In genomic region chr6:146501316-146501865, GRCm38 (mm10) we compare ENCODE assay signal across 8 mouse cellular contexts. TPM values are rescaled to one million over a fixed set of nuclear protein-coding genes. Genes with fewer than 3 reads are reported as not detected.
A peak's percentile ranks its signal among the peaks of the same experiment; 100 is the strongest.
DNase-seq lines count a peak whose midpoint lies in the region; ATAC-seq and TF ChIP-seq lines count a peak whose summit lies in the region.

No protein-coding gene starts in this region.

- peak overlapping the region; percentile 90 for H3ac ChIP-seq in C2C12 (ENCODE audit: control insufficient read depth, insufficient read length, low read depth)

- peaks cover 3% of the 10 kb centered on the region for H3K79me3 ChIP-seq in C2C12 (ENCODE audit: low read depth)

- peak overlapping the region; percentile 57 for H3K4me3 ChIP-seq in C2C12 (ENCODE audit: insufficient read depth, poor library complexity, severe bottlenecking)
- peak overlapping the region; percentile 78 for H3K4me3 ChIP-seq in embryonic facial prominence, embryonic 15.5 days (replicated peaks)
- H3K4me3 ChIP-seq in heart, embryonic 13.5 days = peak overlapping the region; percentile 81
- H3K4me3 ChIP-seq in kidney, embryonic 16.5 days (ENCODE audit: low read length) = peak overlapping the region; percentile 79
- peak overlapping the region; percentile 65 for H3K4me3 ChIP-seq in lung, embryonic 16.5 days (ENCODE audit: low read length)
- peak overlapping the region; percentile 44 for H3K4me3 ChIP-seq in olfactory bulb, adult 2 months (ENCODE audit: insufficient read depth, low read depth, low read length)

- no peaks in the 10 kb centered on the region for H3K36me3 ChIP-seq in C2C12 (ENCODE audit: control insufficient read depth, insufficient read depth)
- H3K36me3 ChIP-seq in embryonic facial prominence, embryonic 15.5 days = no peaks in the 10 kb centered on the region
- H3K36me3 ChIP-seq in heart, embryonic 13.5 days = no peaks in the 10 kb centered on the region
- no peaks in the 10 kb centered on the region for H3K36me3 ChIP-seq in kidney, embryonic 16.5 days (ENCODE audit: insufficient read depth, low read length)
- no peaks in the 10 kb centered on the region for H3K36me3 ChIP-seq in lung, embryonic 16.5 days (ENCODE audit: control insufficient read depth, insufficient read depth, low read length)

- 2% methylated on average over 30 of the region's 30 CpGs for WGBS in embryonic facial prominence, embryonic 15.5 days
- WGBS in heart, embryonic 13.5 days = under 1% methylated on average over 30 of the region's 30 CpGs
- WGBS in kidney, embryonic 16.5 days = under 1% methylated on average over 30 of the region's 30 CpGs
- under 1% methylated on average over 30 of the region's 30 CpGs for WGBS in lung, embryonic 16.5 days
- WGBS in olfactory bulb, adult 2 months = 17% methylated on average over 30 of the region's 30 CpGs

- no peak for TF ChIP-seq POLR2A in olfactory bulb, adult 2 months (IDR thresholded peaks at IDR 0.05; ENCODE audit: insufficient read depth, low read depth, low read length)

- H3K4me2 ChIP-seq in embryonic facial prominence, embryonic 15.5 days (replicated peaks) = peak overlapping the region; percentile 98
- peak overlapping the region; percentile 94 for H3K4me2 ChIP-seq in heart, embryonic 13.5 days
- H3K4me2 ChIP-seq in kidney, embryonic 16.5 days (replicated peaks; ENCODE audit: low read depth, low read length) = peak overlapping the region; percentile 95
- peak overlapping the region; percentile 81 for H3K4me2 ChIP-seq in lung, embryonic 16.5 days (ENCODE audit: low read depth, low read length)

- TF ChIP-seq CTCF in C2C12 (IDR thresholded peaks at IDR 0.05; ENCODE audit: control insufficient read depth, insufficient read depth, insufficient read length) = no peak
- no peak for TF ChIP-seq CTCF in olfactory bulb, adult 2 months (IDR thresholded peaks at IDR 0.05; ENCODE audit: insufficient read depth, low read depth, low read length)

- peak; percentile 47 for DNase-seq in ZHBTc4 (ENCODE audit: low read depth, low spot score)
- DNase-seq in thymus, postnatal 25 days = peak; percentile 85

- H3K27ac ChIP-seq in embryonic facial prominence, embryonic 15.5 days (replicated peaks) = peak overlapping the region; percentile 71
- H3K27ac ChIP-seq in heart, embryonic 13.5 days (replicated peaks) = peak overlapping the region; percentile 94
- peak overlapping the region; percentile 32 for H3K27ac ChIP-seq in kidney, embryonic 16.5 days (ENCODE audit: low read length)
- peak overlapping the region; percentile 68 for H3K27ac ChIP-seq in lung, embryonic 16.5 days (ENCODE audit: low read length)
- peak overlapping the region; percentile 14; the same call in 1 of the 2 replicates for H3K27ac ChIP-seq in olfactory bulb, adult 2 months (ENCODE audit: insufficient read depth, low read depth, low read length)

- 0 out of 2 replicates have a peak, but pooled peaks have one; percentile 12 for ATAC-seq in embryonic facial prominence, embryonic 15.5 days (ENCODE audit: insufficient number of reproducible peaks, low FRiP score, low TSS enrichment, low read depth)
- peak; percentile 7; the same call in 1 of the 2 replicates for ATAC-seq in heart, embryonic 13.5 days (ENCODE audit: extremely low read depth, insufficient number of reproducible peaks, low FRiP score, low TSS enrichment)
- ATAC-seq in kidney, embryonic 16.5 days (ENCODE audit: low FRiP score, low TSS enrichment) = peak; percentile 62
- ATAC-seq in lung, embryonic 16.5 days (ENCODE audit: low read depth) = peak; percentile 32

- peak overlapping the region; percentile 47 for H3K9ac ChIP-seq in embryonic facial prominence, embryonic 15.5 days
- peak overlapping the region; percentile 91 for H3K9ac ChIP-seq in heart, embryonic 13.5 days
- peak overlapping the region; percentile 75 for H3K9ac ChIP-seq in kidney, embryonic 16.5 days (replicated peaks; ENCODE audit: low read length)
- peak overlapping the region; percentile 81 for H3K9ac ChIP-seq in lung, embryonic 16.5 days (ENCODE audit: low read length)

- peaks cover 15% of the 10 kb centered on the region for H3K4me1 ChIP-seq in embryonic facial prominence, embryonic 15.5 days
- peaks cover 47% of the 10 kb centered on the region for H3K4me1 ChIP-seq in heart, embryonic 13.5 days
- H3K4me1 ChIP-seq in kidney, embryonic 16.5 days (ENCODE audit: insufficient read depth, low read length) = peaks cover 8% of the 10 kb centered on the region; the same call in 1 of the 2 replicates
- H3K4me1 ChIP-seq in lung, embryonic 16.5 days (replicated peaks; ENCODE audit: control insufficient read depth, insufficient read depth, low read length) = peaks cover 7% of the 10 kb centered on the region; the same call in 1 of the 2 replicates
- peaks cover 14% of the 10 kb centered on the region for H3K4me1 ChIP-seq in olfactory bulb, adult 2 months (ENCODE audit: control insufficient read depth, insufficient read depth, low read length)

- H3K27me3 ChIP-seq in C2C12 (ENCODE audit: control insufficient read depth, insufficient read depth, insufficient read length) = no peaks in the 10 kb centered on the region
- peaks cover 9% of the 10 kb centered on the region; the same call in 1 of the 2 replicates for H3K27me3 ChIP-seq in embryonic facial prominence, embryonic 15.5 days
- H3K27me3 ChIP-seq in heart, embryonic 13.5 days (replicated peaks) = no peaks in the 10 kb centered on the region; the same call in 1 of the 2 replicates
- H3K27me3 ChIP-seq in kidney, embryonic 16.5 days (ENCODE audit: insufficient read depth, low read length) = peaks cover 9% of the 10 kb centered on the region; the same call in 1 of the 2 replicates
- H3K27me3 ChIP-seq in lung, embryonic 16.5 days (ENCODE audit: control insufficient read depth, insufficient read depth, low read depth, low read length) = no peaks in the 10 kb centered on the region; the same call in 1 of the 2 replicates

- H3K9me3 ChIP-seq in embryonic facial prominence, embryonic 15.5 days (replicated peaks) = no peaks in the 10 kb centered on the region
- H3K9me3 ChIP-seq in heart, embryonic 13.5 days = no peaks in the 10 kb centered on the region
- H3K9me3 ChIP-seq in kidney, embryonic 16.5 days (ENCODE audit: low read length) = no peaks in the 10 kb centered on the region
- H3K9me3 ChIP-seq in lung, embryonic 16.5 days (ENCODE audit: control insufficient read depth, low read length) = no peaks in the 10 kb centered on the region

- H3K79me2 ChIP-seq in C2C12 (ENCODE audit: control insufficient read depth, insufficient read depth) = peaks cover 9% of the 10 kb centered on the region

TF ChIP-seq in C2C12, 6 proteins besides CTCF, POLR2A, EP300 and RAD21:
- TF ChIP-seq MYOG (IDR thresholded peaks at IDR 0.05; ENCODE audit: control insufficient read depth, extremely low read depth, insufficient read length) (no peak), CEBPB (IDR thresholded peaks at IDR 0.05; ENCODE audit: low read depth) (no peak), FOSL1 (IDR thresholded peaks at IDR 0.05; ENCODE audit: insufficient read depth, low read length, poor library complexity, severe bottlenecking) (no peak), MAX (IDR thresholded peaks at IDR 0.05) (no peak), MYOD1 (IDR thresholded peaks at IDR 0.05; ENCODE audit: control insufficient read depth, insufficient read length, low read depth) (no peak), USF1 (IDR thresholded peaks at IDR 0.05; ENCODE audit: low read depth) (no peak)

RNA-seq across cellular contexts. Expression of gene Itpr2, which starts 0.6 kb away (rescaled TPM):
- polyA plus RNA-seq in C2C12 (2012; fragmentation: generic; extraction: Trizol) = 2.6 TPM
- polyA plus RNA-seq in embryonic facial prominence, embryonic 15.5 days (2015; fragmentation: Nextera tagmentation; extraction: Ambion mirVana) = 13.3 and 14.4 TPM in 2 replicates
- 31.2 and 31.4 TPM in 2 replicates for polyA plus RNA-seq in heart, embryonic 13.5 days (2015; fragmentation: Nextera tagmentation; extraction: Ambion mirVana)
- polyA plus RNA-seq in kidney, embryonic 16.5 days (2015; fragmentation: Nextera tagmentation; extraction: Ambion mirVana) = 14.0 and 14.5 TPM in 2 replicates
- polyA plus RNA-seq in lung, embryonic 16.5 days (2015; fragmentation: Nextera tagmentation; extraction: Ambion mirVana) = 14.4 and 16.2 TPM in 2 replicates
- polyA plus RNA-seq in olfactory bulb, adult 2 months (2012; ENCODE audit: insufficient read depth, insufficient read length, low replicate concordance, missing spikeins) = 80.2 TPM in 1 of 2 replicates, not detected in the other

Comparison
In these comparisons a context has a peak if more than half of its experiments do, and no peak if none do; other contexts are left out.
1. Peak in every context shown above with its lines: DNase-seq, ATAC-seq, H3K4me3 ChIP-seq and H3K27ac ChIP-seq.
2. ATAC-seq: peak in every context shown above with its lines; median percentile 62 in kidney, embryonic 16.5 days; 32 in lung, embryonic 16.5 days; 12 in embryonic facial prominence, embryonic 15.5 days; 7 in heart, embryonic 13.5 days.
3. H3K27ac ChIP-seq: peak in every context shown above with its lines; median percentile 94 in heart, embryonic 13.5 days; 71 in embryonic facial prominence, embryonic 15.5 days; 68 in lung, embryonic 16.5 days; 32 in kidney, embryonic 16.5 days; 14 in olfactory bulb, adult 2 months.